ENCODE assay signal across 11 mouse cellular contexts in the genomic region with DNA sequence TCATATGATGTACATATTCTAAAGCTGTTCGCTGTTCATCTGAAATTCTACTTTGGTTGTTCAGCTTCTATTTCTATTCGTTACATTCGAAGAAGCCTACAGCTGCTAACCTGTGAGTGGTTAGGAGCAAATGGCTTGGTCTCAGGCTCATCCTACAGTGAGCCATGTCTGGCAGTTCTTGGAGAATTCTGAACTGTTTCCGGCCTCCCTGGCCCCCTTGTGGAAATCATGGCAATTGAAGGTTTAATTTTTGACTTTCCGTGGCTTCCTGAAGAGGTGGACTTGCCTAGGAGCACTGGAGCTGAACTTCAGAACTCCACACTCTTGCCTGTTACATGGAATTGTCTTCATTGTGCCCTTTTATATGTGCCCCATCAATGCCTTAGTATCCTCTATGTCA. TPM values are rescaled to one million over a fixed set of nuclear protein-coding genes. Genes with fewer than 3 reads are reported as not detected.
DNase-seq lines count a peak whose midpoint lies in the region; ATAC-seq and TF ChIP-seq lines count a peak whose summit lies in the region.
"Had no signal": no experiment of that assay in that cellular context is flagged by ENCODE, and none has a peak within 500 bp of the region (broad histone marks: within the 10 kb centered on the region; RNA-seq: fewer than 3 reads in every experiment).

No protein-coding gene starts in this region.

- TF ChIP-seq EP300 in stomach, postnatal 0 days (optimal IDR thresholded peaks at IDR 0.05) = no peak

- no peaks in the 10 kb centered on the region for H3K27me3 ChIP-seq in intestine, postnatal 0 days (replicated peaks; ENCODE audit: control insufficient read depth, insufficient read depth, low read length)
- no peaks in the 10 kb centered on the region for H3K27me3 ChIP-seq in intestine, embryonic 15.5 days (replicated peaks)
- no peaks in the 10 kb centered on the region for H3K27me3 ChIP-seq in stomach, postnatal 0 days (ENCODE audit: control insufficient read depth, insufficient read depth, low read length)
- H3K27me3 ChIP-seq in midbrain, embryonic 16.5 days (ENCODE audit: control insufficient read depth, insufficient read depth, low read depth, low read length) = no peaks in the 10 kb centered on the region

- 69% methylated on average over 5 of the region's 5 CpGs for WGBS in intestine, postnatal 0 days
- WGBS in intestine, embryonic 15.5 days = 72% methylated on average over 5 of the region's 5 CpGs
- WGBS in stomach, postnatal 0 days = 71% methylated on average over 5 of the region's 5 CpGs
- WGBS in midbrain, embryonic 16.5 days = 79% methylated on average over 5 of the region's 5 CpGs

- H3K9me3 ChIP-seq in intestine, postnatal 0 days (ENCODE audit: control insufficient read depth) = no peaks in the 10 kb centered on the region
- H3K9me3 ChIP-seq in intestine, embryonic 15.5 days = no peaks in the 10 kb centered on the region
- no peaks in the 10 kb centered on the region for H3K9me3 ChIP-seq in stomach, postnatal 0 days (ENCODE audit: control insufficient read depth, low read length)
- H3K9me3 ChIP-seq in midbrain, embryonic 16.5 days (replicated peaks; ENCODE audit: control insufficient read depth, low read length, poor library complexity, severe bottlenecking) = no peaks in the 10 kb centered on the region

- H3K36me3 ChIP-seq in intestine, postnatal 0 days (ENCODE audit: control insufficient read depth, insufficient read depth) = no peaks in the 10 kb centered on the region
- H3K36me3 ChIP-seq in intestine, embryonic 15.5 days = no peaks in the 10 kb centered on the region
- no peaks in the 10 kb centered on the region for H3K36me3 ChIP-seq in stomach, postnatal 0 days (ENCODE audit: control insufficient read depth, insufficient read depth, low read length)
- no peaks in the 10 kb centered on the region for H3K36me3 ChIP-seq in midbrain, embryonic 16.5 days (ENCODE audit: control insufficient read depth, insufficient read depth, low read length)

- no peak for ATAC-seq in intestine, postnatal 0 days
- no peak for ATAC-seq in intestine, embryonic 15.5 days
- no peak for ATAC-seq in stomach, postnatal 0 days (ENCODE audit: low FRiP score, low TSS enrichment)
- ATAC-seq in midbrain, embryonic 16.5 days = no peak

- no peak overlapping the region for H3K4me3 ChIP-seq in intestine, postnatal 0 days (ENCODE audit: low read depth, low read length)
- H3K4me3 ChIP-seq in intestine, embryonic 15.5 days (replicated peaks) = no peak overlapping the region
- H3K4me3 ChIP-seq in stomach, postnatal 0 days (ENCODE audit: low read depth, low read length) = no peak overlapping the region
- no peak overlapping the region for H3K4me3 ChIP-seq in midbrain, embryonic 16.5 days (ENCODE audit: low read depth, low read length)

- no peaks in the 10 kb centered on the region for H3K4me1 ChIP-seq in intestine, postnatal 0 days (replicated peaks; ENCODE audit: control insufficient read depth, insufficient read depth, low read length)
- no peaks in the 10 kb centered on the region for H3K4me1 ChIP-seq in intestine, embryonic 15.5 days (replicated peaks)
- no peaks in the 10 kb centered on the region for H3K4me1 ChIP-seq in stomach, postnatal 0 days (replicated peaks; ENCODE audit: control insufficient read depth, insufficient read depth)
- H3K4me1 ChIP-seq in midbrain, embryonic 16.5 days (ENCODE audit: control insufficient read depth, insufficient read depth, low read length) = no peaks in the 10 kb centered on the region

- peak; percentile 55 for TF ChIP-seq CTCF in intestine, postnatal 0 days (IDR thresholded peaks at IDR 0.05; ENCODE audit: low read depth)
- TF ChIP-seq CTCF in stomach, postnatal 0 days (IDR thresholded peaks at IDR 0.05; ENCODE audit: low read depth) = peak; percentile 61

- no peak overlapping the region for H3K4me2 ChIP-seq in intestine, postnatal 0 days (replicated peaks; ENCODE audit: low read depth)
- no peak overlapping the region for H3K4me2 ChIP-seq in intestine, embryonic 15.5 days (replicated peaks)
- no peak overlapping the region for H3K4me2 ChIP-seq in stomach, postnatal 0 days (replicated peaks; ENCODE audit: low read depth)
- H3K4me2 ChIP-seq in midbrain, embryonic 16.5 days (ENCODE audit: low read length) = no peak overlapping the region

- no peak overlapping the region for H3K27ac ChIP-seq in intestine, postnatal 0 days (ENCODE audit: low read depth, low read length)
- no peak overlapping the region for H3K27ac ChIP-seq in intestine, embryonic 15.5 days
- H3K27ac ChIP-seq in stomach, postnatal 0 days (replicated peaks) = no peak overlapping the region
- H3K27ac ChIP-seq in midbrain, embryonic 16.5 days (ENCODE audit: low read length) = no peak overlapping the region

- no peak overlapping the region for H3K9ac ChIP-seq in intestine, postnatal 0 days (ENCODE audit: low read depth, low read length)
- no peak overlapping the region for H3K9ac ChIP-seq in intestine, embryonic 15.5 days
- no peak overlapping the region for H3K9ac ChIP-seq in stomach, postnatal 0 days (ENCODE audit: low read length)
- no peak overlapping the region for H3K9ac ChIP-seq in midbrain, embryonic 16.5 days (ENCODE audit: low read depth, low read length)

- DNase-seq in lung, postnatal 10 days = peak; percentile 27
- no peak for DNase-seq in lung, postnatal 14 days
- DNase-seq in ZHBTc4 (ENCODE audit: low read depth, low spot score) = peak; percentile 42
- DNase-seq in stomach, postnatal 0 days (ENCODE audit: low spot score) = no peak
- DNase-seq: cerebellum, postnatal 36 days; heart, postnatal 36 days had no signal

RNA-seq across cellular contexts. Expression of a gene that starts 12.6 kb away (rescaled TPM):
- polyA plus RNA-seq in intestine, postnatal 0 days (2015; fragmentation: Nextera tagmentation; extraction: Ambion mirVana) = not detected in 2 replicates
- not detected in 2 replicates for polyA plus RNA-seq in intestine, embryonic 15.5 days (2015; fragmentation: Nextera tagmentation; extraction: Ambion mirVana)
- polyA plus RNA-seq in stomach, postnatal 0 days (2015; fragmentation: Nextera tagmentation; extraction: Ambion mirVana) = 0.11 TPM in 1 of 2 replicates, not detected in the other
- polyA plus RNA-seq in midbrain, embryonic 16.5 days (2015; fragmentation: Nextera tagmentation; extraction: Ambion mirVana) = not detected in 2 replicates
- polyA plus RNA-seq: limb, embryonic 11.5 days; lung, embryonic 16.5 days had no signal

RNA-seq across cellular contexts. Expression of a gene that starts 49.1 kb away (rescaled TPM):
- 7.0 and 7.4 TPM in 2 replicates for polyA plus RNA-seq in intestine, postnatal 0 days (2015; fragmentation: Nextera tagmentation; extraction: Ambion mirVana)
- polyA plus RNA-seq in intestine, embryonic 15.5 days (2015; fragmentation: Nextera tagmentation; extraction: Ambion mirVana) = 9.4 and 9.9 TPM in 2 replicates
- 31.0 and 32.3 TPM in 2 replicates for polyA plus RNA-seq in stomach, postnatal 0 days (2015; fragmentation: Nextera tagmentation; extraction: Ambion mirVana)
- polyA plus RNA-seq in midbrain, embryonic 16.5 days (2015; fragmentation: Nextera tagmentation; extraction: Ambion mirVana) = 8.4 and 8.7 TPM in 2 replicates

Comparison
In these comparisons a context has a peak if more than half of its experiments do, and no peak if none do; other contexts are left out.
1. DNase-seq: peak in lung, postnatal 10 days (single experiment) and ZHBTc4 (single experiment); none in lung, postnatal 14 days (single experiment) and stomach, postnatal 0 days (single experiment).